Mouse (Mus musculus): ENCODE measurements around the gene Eed.
"Not testable (repeated sequence)": the region's sequence is repeated elsewhere in the genome, so short reads cannot be mapped to it uniquely, and the experiment has no call there.

Gene Eed

DNA sequence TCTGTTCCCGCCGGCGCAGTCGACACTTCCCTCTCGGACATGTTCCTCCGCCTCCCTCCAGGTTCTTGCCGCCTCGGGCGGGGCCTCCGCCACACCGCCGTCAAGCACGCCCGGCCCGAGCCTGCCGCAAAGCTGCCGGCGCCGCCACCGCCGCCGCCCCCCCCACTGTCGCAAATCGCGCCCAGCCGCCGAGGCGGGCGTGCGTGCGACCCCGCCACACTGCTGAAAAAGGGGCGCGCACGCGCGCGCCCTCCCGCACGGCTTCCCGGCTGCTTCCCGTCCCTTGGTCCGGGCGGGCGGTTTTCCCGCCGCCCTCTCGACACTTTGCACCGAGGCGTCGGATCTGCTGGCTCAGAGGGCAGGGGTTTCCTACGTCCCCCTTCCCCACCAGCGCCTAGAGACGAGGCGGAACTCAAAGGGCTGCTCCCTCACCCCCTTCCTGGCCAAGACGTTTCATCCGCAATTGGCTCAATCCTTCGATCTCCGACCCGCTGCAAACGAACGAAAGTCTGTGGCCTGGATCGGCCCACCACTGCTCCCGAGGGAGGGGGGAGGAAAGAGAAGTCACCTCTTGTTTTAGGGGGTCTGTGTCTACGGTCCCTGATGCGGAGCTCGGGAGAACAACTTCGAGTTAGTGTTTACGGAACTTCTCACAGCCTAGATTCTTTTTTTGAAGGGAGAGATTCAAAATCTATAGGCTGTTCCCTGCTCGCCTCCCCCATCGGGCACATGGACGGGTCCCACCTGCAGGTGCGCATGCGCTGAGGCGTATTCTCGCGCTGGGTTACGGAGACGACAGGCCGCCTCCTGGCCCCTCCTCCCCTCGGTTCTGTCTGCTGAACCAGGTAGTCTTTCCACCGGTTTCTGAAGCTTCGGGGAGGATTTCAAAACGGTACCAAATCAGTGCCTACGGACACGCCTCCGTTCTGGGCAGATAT lies at the start of gene Eed:
Gene Eed, minus strand, starts transcription at position 499 of the 938 bp plus-strand sequence.
- peak; percentile 90 to 91 for DNase-seq

DNA sequence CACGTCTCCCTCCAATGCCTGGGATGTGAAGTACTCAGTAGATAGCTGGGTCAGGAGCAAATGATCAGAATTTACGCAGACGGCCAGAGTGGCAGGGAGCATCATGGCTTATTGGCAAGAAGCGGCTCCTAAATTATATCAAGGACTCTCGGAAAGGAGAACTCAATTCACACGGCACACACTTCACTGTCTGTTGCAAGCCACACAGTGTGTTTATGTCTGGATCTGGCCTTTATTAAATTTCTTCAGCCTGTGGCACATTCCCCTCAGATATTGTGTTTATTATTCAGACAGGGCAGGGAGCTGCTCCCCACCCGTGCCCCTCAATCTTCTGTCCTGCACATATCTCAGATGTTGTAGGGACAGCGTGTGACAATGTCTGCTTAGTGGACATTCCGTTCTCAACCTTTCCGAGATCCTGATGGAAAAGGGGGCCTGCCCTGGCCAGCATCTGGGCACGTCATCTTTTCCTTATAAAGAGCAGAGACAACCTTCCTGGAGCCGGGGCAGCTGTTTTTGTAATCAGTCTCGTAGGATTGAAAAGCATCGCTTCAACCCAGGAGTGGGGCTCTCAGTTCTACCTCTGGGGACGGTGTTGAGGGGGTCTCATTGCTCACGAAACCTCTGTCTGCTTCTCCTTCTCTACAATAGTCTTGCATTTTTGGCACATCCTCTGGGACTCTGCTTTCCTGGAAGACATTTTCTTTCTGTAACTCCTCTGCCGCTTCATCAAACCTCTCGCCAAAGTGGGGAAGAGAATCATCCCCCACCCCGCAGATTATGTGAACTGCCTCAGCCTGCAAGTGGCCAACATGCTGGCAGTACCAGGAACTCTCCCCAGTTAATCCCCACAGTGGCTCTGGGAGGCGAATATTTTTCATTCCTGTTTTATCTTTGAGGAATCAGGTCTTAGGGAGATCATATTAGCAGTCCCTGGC lies 49.0 kb upstream of the Eed start:
- DNase-seq: no peak

DNA sequence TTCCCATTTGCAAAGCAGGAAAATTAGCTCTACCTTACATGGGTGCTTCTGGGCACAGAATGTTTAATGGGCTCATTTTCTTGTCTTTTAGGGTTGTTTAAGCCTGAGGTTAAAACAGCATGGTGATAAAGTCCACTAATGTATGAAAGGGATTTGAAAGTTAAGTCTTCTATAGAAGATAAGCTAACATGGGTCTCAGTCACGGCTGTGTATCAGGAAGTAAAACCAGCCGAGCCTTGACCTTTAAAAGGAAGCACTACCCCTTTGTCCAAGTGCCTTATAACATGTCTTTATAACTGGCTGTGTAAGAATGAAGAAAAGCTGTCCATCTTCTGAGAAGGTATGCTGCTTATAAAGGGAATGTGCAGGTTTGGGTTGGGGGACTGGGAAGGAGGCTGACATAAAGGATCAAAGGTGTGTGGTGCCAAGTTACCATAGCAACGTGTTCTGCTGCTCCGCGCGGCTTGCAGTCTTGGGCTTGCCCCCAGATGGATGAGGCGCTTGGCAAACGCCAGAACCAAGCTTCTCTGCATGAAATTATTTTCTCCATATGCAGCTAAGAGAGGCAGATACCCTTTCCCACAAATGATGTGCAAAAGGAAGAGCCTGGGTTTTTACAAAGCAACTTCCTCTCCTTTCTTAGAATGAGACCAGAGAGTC lies 48.2 kb upstream of the Eed start:
- no peak for DNase-seq

DNA sequence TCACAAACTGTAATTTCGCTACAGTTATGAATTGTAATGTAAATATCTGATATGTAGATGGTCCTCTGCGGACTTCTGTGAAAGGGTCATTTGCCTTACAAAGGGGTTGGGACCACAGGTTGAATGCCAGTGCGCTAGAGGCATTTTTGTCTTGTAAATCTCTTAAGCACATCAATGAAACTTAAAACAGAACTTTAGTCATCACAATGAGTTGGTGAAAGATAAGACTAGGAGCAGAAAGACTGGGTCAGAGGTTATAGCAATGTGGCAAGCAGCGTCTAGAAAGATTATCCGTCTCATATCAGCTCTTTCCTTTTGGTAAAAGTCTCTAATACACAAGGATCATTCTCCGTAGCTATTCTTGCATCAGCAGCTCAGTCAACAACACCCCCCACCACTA lies 44.2 kb upstream of the Eed start:
- no peak for DNase-seq

DNA sequence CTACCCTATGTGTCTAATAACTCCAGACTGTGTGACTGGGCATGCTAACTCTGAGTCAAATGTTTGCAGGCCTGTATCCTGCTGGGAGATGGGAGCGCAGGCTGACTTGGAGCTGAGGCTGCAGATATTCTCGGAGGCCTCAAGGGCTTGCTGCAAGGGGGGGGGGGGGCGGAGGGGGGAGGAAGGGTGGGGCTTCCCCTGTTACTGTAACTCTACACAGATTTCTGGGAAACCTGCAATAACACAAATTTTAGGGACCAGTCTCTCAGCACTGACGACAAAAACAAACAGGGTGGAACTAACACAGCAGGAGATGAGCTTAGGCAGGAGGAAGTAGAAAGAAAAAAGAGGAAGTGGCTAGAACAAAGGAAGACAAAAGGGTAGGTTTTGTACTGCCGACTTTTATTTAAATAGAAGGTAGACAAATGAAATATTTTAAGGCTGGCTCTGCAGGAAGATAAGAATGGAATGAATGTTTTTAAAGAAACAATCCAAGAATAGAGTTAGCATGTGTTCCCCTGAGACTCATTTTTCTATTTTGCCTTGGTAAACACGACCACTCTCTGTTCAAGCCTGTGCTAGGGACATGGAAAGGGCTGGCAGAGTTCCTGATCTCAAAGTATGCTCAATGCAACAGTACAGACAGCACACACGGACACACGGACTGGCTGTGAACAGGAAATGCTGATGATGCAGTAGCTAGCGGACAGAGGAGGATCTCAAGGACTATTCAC lies 42.4 kb upstream of the Eed start:
- DNase-seq: no peak

DNA sequence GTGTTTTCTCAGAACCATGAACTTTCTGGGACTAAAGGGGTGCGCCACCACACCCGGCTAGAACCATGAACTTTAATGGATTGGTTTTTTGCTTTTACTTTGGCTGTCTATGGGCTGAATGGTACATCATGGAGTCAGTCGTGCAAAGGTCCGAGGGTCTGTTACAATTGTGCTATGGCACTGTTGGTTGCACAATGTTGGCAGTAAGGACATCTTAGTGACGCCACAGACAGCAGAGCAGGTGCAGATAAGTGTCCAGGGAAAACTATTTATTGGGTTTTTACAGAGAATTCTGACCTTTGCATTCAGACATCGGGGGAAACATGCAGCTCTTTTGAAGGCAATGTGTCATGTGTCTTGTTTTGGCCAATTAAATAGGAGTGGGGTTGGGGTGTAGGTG lies 39.5 kb upstream of the Eed start:
- DNase-seq: no peak

DNA sequence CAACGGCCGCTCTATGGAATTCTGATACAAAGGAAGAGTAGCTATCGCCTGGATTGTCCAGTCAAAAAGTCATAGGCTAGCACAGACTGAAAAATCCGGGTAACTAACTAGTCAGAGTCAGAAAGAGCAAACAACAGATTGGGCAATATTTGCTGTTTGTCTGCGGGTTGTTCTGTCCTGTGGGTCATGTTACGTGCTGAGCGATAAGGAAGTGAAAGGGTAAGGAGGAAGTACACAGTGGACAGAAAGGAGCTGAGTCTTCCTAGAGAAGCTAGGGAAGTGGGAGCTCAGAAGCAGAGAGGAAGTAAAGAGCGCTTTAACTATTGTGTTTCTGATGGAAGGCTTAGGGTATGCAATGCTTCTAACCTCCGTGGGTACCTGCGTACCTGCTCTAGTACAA lies 38.8 kb upstream of the Eed start:
- no peak for DNase-seq

DNA sequence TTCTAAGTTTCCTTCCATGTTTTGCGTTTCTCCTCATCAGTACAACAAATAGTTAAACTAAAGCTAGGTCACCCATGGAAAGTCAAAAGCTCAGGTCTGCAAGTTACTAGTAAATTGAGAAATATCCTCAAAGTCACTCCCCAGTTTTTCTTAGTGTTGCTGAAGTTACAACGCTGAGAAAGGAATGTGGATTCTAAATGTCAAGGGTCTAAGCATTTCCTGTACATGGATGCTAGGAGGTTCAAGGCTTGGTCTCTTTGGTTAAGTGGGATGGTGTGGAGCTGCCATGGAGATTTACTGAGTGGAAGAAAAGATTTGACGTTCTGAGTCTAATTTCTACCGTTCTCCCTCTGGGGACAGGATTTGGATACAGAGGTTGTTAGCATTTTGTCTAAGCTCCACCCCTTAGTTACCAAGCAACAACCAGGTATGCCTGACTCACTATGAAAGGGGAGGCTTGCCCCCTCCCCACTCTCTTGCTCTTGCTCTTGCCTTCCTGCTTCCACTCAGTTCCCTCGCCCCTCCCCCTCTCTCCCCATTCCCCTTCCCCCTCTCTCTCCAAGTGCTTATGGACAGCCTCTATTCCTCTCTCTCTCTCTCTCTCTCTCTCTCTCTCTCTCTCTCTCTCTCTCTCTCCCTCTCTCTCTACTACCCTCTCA lies 36.3 kb upstream of the Eed start:
- no peak for DNase-seq

DNA sequence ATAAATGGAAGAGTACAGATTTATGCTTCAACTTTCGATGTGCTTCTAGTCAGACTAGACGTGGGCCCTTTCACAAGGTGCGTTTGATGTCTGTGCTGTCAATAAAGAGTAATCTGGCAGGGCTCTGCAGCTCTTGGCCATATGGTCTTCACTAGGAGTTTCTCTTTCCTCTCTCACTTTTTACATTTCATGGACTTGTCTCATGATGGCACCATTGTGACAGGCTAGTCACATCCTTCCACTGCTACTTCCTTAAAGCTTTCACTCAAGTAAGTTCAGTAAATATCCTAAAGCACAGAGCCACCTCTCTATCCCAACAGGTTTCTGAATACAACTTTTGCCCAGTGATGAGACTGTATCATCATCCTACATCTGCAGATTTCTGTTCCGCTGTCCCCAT lies 35.7 kb upstream of the Eed start:
- DNase-seq: no peak

DNA sequence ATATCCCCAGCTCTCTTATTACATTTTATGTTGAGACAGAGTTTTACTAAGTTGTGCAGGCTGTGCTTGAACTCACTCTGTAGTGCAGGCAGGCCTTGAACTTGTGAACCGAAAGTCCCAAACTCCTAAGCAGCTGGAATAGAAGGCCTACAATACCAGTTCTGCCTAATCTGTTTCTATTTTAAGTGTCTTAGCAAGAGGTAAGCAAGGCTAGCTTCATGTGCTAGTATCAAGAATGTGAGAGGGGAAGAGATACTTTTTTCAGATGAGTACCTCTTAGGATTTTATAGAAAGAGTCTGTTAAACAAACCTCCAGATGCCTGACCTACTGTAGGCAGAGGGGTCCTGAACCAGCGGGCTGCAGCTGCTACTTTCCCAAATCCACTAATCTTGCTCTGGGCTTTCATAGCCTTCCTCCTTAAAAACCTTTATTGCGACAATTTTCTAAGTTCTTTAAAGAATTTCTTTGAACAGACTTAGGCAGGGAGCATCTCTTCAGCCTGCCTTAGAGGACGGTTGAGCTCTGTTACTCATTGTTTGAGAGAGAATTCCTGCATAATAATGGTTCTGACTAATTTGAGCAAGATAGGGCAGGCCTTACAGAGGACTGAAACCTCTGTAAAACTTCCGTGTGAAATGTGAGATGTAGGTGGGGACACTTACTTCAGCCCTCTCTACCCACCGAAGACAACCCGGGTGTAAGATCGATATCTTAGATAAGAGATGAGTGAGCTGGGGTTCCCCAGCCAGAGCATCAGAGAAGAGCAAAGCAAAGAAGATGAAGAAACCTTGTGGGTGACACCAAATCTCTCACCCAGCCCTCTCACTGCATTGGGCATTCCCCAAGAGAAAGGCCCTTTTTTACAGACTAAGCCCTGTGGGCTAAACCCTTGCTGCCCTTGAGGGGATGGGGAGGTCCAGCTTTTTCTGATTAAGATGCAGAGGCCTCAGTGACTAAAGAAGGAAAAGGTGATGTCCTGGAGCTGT lies 26.2 kb upstream of the Eed start:
- DNase-seq: no peak

DNA sequence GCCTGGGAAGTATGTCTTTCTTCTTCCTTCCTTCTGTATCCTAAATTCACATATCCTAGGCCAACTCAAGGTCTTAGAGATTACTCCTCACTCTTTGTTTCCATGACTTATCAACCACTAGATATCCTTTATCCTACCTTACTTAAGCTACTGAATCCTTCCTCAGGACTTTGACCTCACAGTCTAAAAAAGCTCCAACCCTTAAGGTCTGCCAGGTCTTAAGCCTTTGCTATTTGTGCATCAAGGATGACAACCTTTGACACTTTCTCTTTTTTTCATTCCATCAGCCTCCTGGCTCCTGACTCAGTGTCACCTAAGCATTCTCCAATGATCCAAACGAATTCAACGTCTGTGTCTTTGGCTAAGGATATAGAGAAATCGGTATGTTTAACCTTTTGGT lies 24.0 kb upstream of the Eed start:
- no peak for DNase-seq

DNA sequence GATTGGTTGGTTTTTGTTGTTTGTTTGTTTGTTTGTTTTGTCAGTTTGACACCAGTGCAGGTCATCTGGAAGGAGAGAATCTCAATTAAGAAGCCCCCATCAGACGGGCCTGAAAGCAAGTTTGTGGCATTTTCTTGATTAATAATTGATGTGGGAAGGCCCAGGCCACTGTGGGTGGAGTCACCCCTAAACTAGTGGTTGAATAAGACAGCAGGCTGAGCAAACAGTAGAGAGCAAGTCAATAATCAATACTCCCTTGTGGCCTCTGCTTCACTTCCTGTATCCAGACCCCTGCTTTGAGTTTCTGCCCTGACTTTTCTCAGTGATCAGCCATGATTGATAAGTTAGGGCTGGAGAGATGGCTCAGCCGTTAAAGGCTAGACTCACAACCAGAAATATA lies 21.6 kb upstream of the Eed start:
- DNase-seq: no peak

DNA sequence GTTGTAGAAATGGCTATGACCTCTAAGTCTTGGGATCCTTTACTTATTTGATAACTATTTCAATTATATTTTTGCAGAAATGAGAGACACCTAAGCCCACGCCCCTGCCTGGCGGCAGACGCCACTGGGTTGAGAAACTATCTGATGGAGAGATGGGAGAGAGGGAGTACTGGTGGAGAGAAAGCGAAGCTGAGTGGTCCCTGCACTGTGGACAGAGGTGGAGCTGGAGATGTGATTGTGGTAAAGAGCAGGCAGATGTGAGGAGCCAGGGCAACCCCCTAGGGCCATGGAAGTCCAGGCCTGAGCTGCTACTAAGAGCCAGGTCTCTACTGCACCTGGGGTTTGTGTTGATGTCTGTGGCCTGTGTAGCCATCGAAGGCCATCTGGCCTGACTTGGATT lies 18.7 kb upstream of the Eed start:
- no peak for DNase-seq

DNA sequence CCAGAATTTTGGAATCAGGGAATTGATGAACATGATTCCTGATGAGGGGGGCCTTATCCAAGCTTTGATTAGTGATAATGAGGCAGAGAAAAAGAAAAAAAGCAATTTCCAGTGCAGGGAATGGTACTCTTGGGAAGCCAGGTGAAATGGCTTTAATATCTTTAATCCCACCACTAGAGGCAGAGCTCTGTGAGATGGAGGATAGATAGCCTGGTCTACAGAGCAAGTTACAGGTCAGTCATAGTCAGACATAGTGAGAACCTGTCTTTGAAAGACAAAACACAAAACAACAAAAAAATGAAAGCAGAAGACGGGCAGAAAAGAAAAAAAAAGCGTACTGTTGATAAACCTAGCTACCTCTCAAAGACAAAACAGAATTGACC lies 17.8 kb upstream of the Eed start:
- DNase-seq: no peak

DNA sequence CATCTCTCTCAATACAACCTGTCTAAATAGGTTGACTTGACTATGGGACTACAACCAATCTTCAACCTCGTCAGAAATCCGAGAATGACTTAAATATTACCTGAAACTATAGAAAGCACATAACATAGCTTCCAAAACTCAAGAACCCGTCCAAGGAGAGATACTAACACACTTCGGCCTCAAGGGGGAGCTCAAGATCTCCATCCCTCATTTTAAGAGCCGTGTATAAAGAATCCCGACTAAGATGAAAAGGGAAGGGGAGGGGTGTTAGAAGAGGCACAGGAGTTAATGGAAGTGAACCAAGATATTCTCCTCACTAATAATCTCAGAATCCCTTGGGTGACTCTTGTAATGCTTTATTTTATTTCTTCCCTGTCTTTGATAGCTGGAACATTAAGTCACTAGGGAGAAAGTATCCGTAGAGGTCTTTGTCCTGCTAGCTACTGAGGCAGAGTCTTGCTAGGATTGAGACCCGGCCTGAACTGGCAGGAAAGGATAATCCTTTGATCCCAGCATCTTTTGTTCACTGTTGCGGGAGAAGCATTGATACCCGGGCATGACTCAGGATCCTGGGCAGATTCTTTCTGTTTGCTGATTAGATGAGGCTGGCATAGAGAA lies 17.3 kb upstream of the Eed start:
- DNase-seq: peak in 1 of 2 experiments; percentile 41

DNA sequence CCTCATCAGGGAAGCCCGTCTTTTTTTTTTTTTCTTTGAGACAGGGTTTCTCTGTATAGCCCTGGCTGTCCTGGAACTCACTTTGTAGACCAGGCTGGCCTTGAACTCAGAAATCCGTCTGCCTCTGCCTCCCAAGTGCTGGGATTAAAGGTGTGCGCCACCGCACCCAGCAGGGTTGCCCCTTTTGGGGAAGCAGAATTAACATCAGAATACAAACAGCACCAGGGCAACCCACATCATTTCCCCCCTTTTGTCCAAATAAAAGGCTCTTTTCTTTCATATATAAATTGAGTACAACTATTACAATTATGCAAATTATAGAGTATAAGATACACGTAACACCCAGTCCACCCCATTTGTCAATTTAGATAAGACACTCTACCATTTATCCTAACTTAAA lies 16.7 kb upstream of the Eed start:
- DNase-seq: not testable (repeated sequence)

DNA sequence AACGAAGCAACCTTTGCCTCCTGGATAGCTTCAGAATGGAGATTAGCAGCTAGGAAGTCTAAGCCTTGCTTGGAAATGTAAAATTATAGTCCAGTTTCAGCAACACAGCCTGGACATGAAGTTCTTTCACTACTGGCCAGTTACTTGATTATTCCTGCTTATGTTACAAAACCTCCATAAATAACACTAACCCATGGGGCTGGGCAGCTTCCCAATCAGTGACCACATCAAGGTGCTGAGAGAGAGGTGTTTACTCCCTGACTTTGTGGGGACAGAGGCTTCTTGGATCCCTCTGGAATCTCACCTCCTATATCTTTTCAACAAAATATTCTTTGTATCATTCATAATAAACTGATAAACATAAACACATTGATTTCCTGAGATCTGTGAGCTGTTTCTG lies 12.3 kb upstream of the Eed start:
- no peak for DNase-seq

DNA sequence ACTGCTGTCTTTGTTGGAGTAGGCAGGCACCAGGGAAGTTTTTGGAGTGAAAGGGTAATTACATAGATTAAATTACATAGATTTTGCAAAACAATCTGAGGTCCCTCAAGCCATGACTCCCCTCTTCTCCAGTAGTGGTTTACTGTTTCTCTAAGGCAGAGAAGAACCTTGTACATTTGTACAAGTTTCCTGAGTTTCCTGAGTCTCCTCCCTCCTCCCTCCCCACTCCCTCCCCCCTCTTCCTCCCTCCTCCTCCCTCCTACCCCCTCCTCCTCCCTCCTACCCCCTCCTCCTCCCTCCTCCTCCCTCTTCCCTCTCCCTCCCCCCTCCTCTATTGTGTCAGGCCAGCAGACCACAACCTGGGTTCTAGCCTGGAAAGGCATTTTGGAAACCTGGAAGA lies 3.6 kb upstream of the Eed start:
- no peak for DNase-seq

DNA sequence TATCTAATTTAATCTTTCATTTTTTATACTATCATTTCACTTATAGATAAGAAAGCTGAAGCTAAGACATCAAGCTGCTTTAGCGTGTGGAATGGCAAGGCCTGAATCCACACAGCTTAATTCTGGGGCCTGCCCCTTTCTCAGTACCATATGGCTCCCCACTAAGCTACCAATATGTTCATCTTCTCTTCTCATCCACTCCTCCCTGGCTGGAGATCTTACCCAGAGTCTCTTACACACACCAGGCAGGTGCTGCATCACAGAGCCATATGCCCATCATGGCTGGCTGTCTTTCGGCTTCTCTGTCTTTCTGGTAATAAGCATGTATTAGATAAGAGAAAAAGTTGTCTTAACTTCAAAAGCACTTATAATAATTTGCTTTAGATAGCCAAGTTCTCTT lies 2.7 kb upstream of the Eed start:
- DNase-seq: no peak

DNA sequence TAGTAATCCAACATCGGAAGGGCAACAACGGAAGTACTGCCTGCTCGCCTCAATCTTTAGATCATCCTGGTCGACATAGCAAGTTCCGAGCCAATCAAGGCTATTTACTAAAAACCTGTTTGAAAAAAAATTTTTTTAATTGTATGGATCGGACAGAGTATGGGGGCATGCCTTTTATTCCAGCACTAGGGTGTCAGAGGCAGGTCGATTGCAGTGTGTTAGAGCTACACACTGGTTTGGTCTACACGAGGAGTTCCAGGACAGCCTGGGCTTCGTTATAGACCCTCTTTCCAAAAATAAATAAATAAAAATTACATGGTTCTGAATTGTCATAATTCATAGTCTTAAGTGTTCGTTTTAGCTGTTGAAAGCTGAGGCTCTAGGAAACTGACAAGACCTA lies 774 bp upstream of the Eed start:
- no peak for DNase-seq

Measured in spleen, adult 18-20 months (tissue).